Mouse (Mus musculus) neural tube, postnatal 0 days (tissue): ENCODE measurements around the gene Hyal6. TPM values are rescaled to one million over a fixed set of nuclear protein-coding genes. Genes with fewer than 3 reads are reported as not detected.

ENCODE experiments used
- polyA plus RNA-seq: library from polyadenylated mRNA; unstranded; fragments of >200 nt; fragmentation: Nextera tagmentation; extraction: Ambion mirVana; gene quantifications from 2 replicates; pipeline ENCODE4 v1.2.1, GENCODE M21; 2015

The Hyal6 gene
- polyA plus RNA-seq: not detected in 2 replicates

GRCm38 (mm10) chr6:24732945-24733344 lies at the start of gene Hyal6:
Hyal6 (plus strand) TSS chr6:24733245.

GRCm38 (mm10) chr6:24748029-24748428 lies 15.0 kb downstream of the Hyal6 start, which contains the start of gene Hyal4:
Hyal4 (plus strand) TSS chr6:24748329.

GRCm38 (mm10) chr6:24790888-24791287 lies 57.8 kb downstream of the Hyal6 start, which contains the start of gene Spam1:
Spam1 (plus strand) TSS chr6:24791188.

Other genes starting within 250 kb of the Hyal6 start
- 1.2 and 1.6 TPM in 2 replicates for gene Iqub, start 218.2 kb upstream of the Hyal6 start, polyA plus RNA-seq
- 594 and 651 TPM in 2 replicates for gene Ndufa5, start 205.2 kb upstream of the Hyal6 start, polyA plus RNA-seq
- 0.06 and 0.10 TPM in 2 replicates for gene Asb15, start 205.1 kb upstream of the Hyal6 start, polyA plus RNA-seq
- gene Lmod2, start 135.5 kb upstream of the Hyal6 start, polyA plus RNA-seq: not detected in 2 replicates
- gene Wasl, start 68.2 kb upstream of the Hyal6 start, polyA plus RNA-seq: 62.9 and 72.2 TPM in 2 replicates
- gene Hyal4, start 15.1 kb downstream of the Hyal6 start, polyA plus RNA-seq: not detected in 2 replicates
- not detected in 2 replicates for gene Spam1, start 57.9 kb downstream of the Hyal6 start, polyA plus RNA-seq
- gene Hyal5, start 124.8 kb downstream of the Hyal6 start, polyA plus RNA-seq: not detected in 2 replicates
- 9.6 and 10.2 TPM in 2 replicates for gene Tmem229a, start 223.1 kb downstream of the Hyal6 start, polyA plus RNA-seq